Mouse (Mus musculus) cerebellum, adult 8-10 months (tissue): ENCODE measurements around the gene 2810004N23Rik.
A peak's percentile ranks its signal among the peaks of the same experiment; 100 is the strongest.

Experiments
- DNase-seq: peaks from one replicate; pipeline ENCODE4 v3.0.0; 2022

Gene 2810004N23Rik

GRCm38 (mm10) chr8:124862321-124863162, at the start of gene 2810004N23Rik, which contains the start of gene Gnpat:
2810004N23Rik (minus strand) TSS chr8:124863120.
Gnpat (plus strand) TSS chr8:124863033.
- peak; percentile 92 for DNase-seq

GRCm38 (mm10) chr8:124911938-124912872, 49.3 kb upstream of the 2810004N23Rik start:
- DNase-seq = no peak

GRCm38 (mm10) chr8:124910349-124910748, 47.4 kb upstream of the 2810004N23Rik start:
- DNase-seq = peak; percentile 81

GRCm38 (mm10) chr8:124909936-124910335, 47.0 kb upstream of the 2810004N23Rik start:
- no peak for DNase-seq

GRCm38 (mm10) chr8:124905482-124905881, 42.6 kb upstream of the 2810004N23Rik start:
- DNase-seq = no peak

- no peak for DNase-seq
Observed at GRCm38 (mm10) chr8:124903198-124903597, 40.3 kb upstream of the 2810004N23Rik start.

GRCm38 (mm10) chr8:124898251-124898905, 35.5 kb upstream of the 2810004N23Rik start:
- no peak for DNase-seq

GRCm38 (mm10) chr8:124897386-124898250, 34.7 kb upstream of the 2810004N23Rik start, which contains the start of the genes Exoc8 and Sprtn:
Exoc8 (minus strand) TSS chr8:124897705.
Sprtn (plus strand) TSS chr8:124897886.
- peak; percentile 98 for DNase-seq

GRCm38 (mm10) chr8:124896632-124897385, 33.9 kb upstream of the 2810004N23Rik start:
- peak; percentile 76 for DNase-seq

- DNase-seq = no peak
Observed at GRCm38 (mm10) chr8:124896010-124896631, 33.2 kb upstream of the 2810004N23Rik start.

- DNase-seq = no peak
Observed at GRCm38 (mm10) chr8:124892596-124892995, 29.7 kb upstream of the 2810004N23Rik start.

- DNase-seq = no peak
Observed at GRCm38 (mm10) chr8:124888385-124888784, 25.5 kb upstream of the 2810004N23Rik start.

- DNase-seq = no peak
Observed at GRCm38 (mm10) chr8:124878946-124879526, 16.1 kb upstream of the 2810004N23Rik start.

- DNase-seq = no peak
Observed at GRCm38 (mm10) chr8:124878141-124878540, 15.2 kb upstream of the 2810004N23Rik start.

- no peak for DNase-seq
Observed at GRCm38 (mm10) chr8:124872690-124873089, 9.8 kb upstream of the 2810004N23Rik start.

GRCm38 (mm10) chr8:124872081-124872480, 9.2 kb upstream of the 2810004N23Rik start:
- DNase-seq = no peak

GRCm38 (mm10) chr8:124871474-124871873, 8.6 kb upstream of the 2810004N23Rik start:
- no peak for DNase-seq

GRCm38 (mm10) chr8:124869708-124870107, 6.8 kb upstream of the 2810004N23Rik start:
- no peak for DNase-seq

GRCm38 (mm10) chr8:124867126-124867525, 4.2 kb upstream of the 2810004N23Rik start:
- no peak for DNase-seq

- no peak for DNase-seq
Observed at GRCm38 (mm10) chr8:124866669-124867068, 3.7 kb upstream of the 2810004N23Rik start.
